Mouse (Mus musculus): ENCODE measurements around the gene Olfr103.

- no peak for TF ChIP-seq TCF12 (IDR thresholded peaks at IDR 0.05; ENCODE audit: insufficient read depth, poor library complexity, severe bottlenecking)
- TF ChIP-seq SRF (IDR thresholded peaks at IDR 0.05; ENCODE audit: control insufficient read depth, insufficient read length, low read depth): no peak
- TF ChIP-seq POLR2AphosphoS2 (IDR thresholded peaks at IDR 0.05; ENCODE audit: insufficient read length, low read depth): no peak
- no peak for TF ChIP-seq POLR2A (IDR thresholded peaks at IDR 0.05; ENCODE audit: insufficient read length, low read depth)
- no peak for TF ChIP-seq MYOD1 (IDR thresholded peaks at IDR 0.05; ENCODE audit: control insufficient read depth in 1 of 3, insufficient read length in 2 of 3, low read depth in 2 of 3)
- no peak for TF ChIP-seq TCF3 (IDR thresholded peaks at IDR 0.05; ENCODE audit: insufficient read length, low read depth)
- no peak for TF ChIP-seq USF1 (IDR thresholded peaks at IDR 0.05; ENCODE audit: low read depth)
Observed at GRCm38 (mm10) chr17:37378733-37379132, 39.2 kb upstream of the Olfr103 start, which contains the start of gene Olfr105-ps.
